Mouse (Mus musculus): Measurements from ENCODE around the gene 2210010C04Rik.

- TF ChIP-seq CTCF (IDR thresholded peaks at IDR 0.05; ENCODE audit: low read depth) (no peak), EP300 (IDR thresholded peaks at IDR 0.05; ENCODE audit: low read depth) (no peak)
These were observed 9.0 kb upstream of the 2210010C04Rik start for GRCm38 (mm10) chr6:41044314-41044713.
